Mouse (Mus musculus): ENCODE data around the gene Hmgb4. TPM values are rescaled to one million over a fixed set of nuclear protein-coding genes. Genes with fewer than 3 reads are reported as not detected.

Gene Hmgb4
- polyA plus RNA-seq (2014; fragmentation: Nextera tagmentation; extraction: Ambion mirVana) = not detected in 2 replicates

GRCm38 (mm10) chr4:128260907-128261560, at the start of gene Hmgb4:
Hmgb4 (minus strand) TSS chr4:128260957.
- Histone ChIP-seq H3K9ac (ENCODE audit: low read depth, low read length) (no peak within 1 kb of the TSS), H3K4me2 (no peak within 1 kb of the TSS), H3K36me3 (ENCODE audit: control insufficient read depth, insufficient read depth, low read length) (no peaks in the 10 kb centered on the region), H3K4me1 (ENCODE audit: control insufficient read depth, insufficient read depth, low read length) (no peaks in the 10 kb centered on the region), H3K4me3 (ENCODE audit: low read depth, low read length) (no peak within 1 kb of the TSS), H3K27me3 (ENCODE audit: control insufficient read depth, insufficient read depth, low read length) (no peaks in the 10 kb centered on the region), H3K9me3 (replicated peaks; ENCODE audit: control insufficient read depth, low read length) (no peaks in the 10 kb centered on the region), H3K27ac (ENCODE audit: low read depth, low read length) (no peak within 1 kb of the TSS)
- ATAC-seq (replicated peaks; ENCODE audit: insufficient number of reproducible peaks, low FRiP score, low TSS enrichment) = no peak
- 69% methylated on average over 8 of the region's 8 CpGs for WGBS (ENCODE audit: insufficient replicate concordance)

GRCm38 (mm10) chr4:128306011-128306410, 45.3 kb upstream of the Hmgb4 start:
- no peaks in the 10 kb centered on the region for H3K27me3 ChIP-seq (ENCODE audit: control insufficient read depth, insufficient read depth, low read length)

GRCm38 (mm10) chr4:128304049-128304448, 43.3 kb upstream of the Hmgb4 start:
- Histone ChIP-seq H3K27me3 (ENCODE audit: control insufficient read depth, insufficient read depth, low read length) (no peaks in the 10 kb centered on the region), H3K27ac (ENCODE audit: low read depth, low read length) (no peak overlapping the region), H3K9ac (ENCODE audit: low read depth, low read length) (no peak overlapping the region), H3K36me3 (ENCODE audit: control insufficient read depth, insufficient read depth, low read length) (no peaks in the 10 kb centered on the region), H3K4me3 (ENCODE audit: low read depth, low read length) (no peak overlapping the region), H3K9me3 (replicated peaks; ENCODE audit: control insufficient read depth, low read length) (no peaks in the 10 kb centered on the region), H3K4me2 (no peak overlapping the region), H3K4me1 (ENCODE audit: control insufficient read depth, insufficient read depth, low read length) (no peaks in the 10 kb centered on the region)
- 83% methylated on average over 8 of the region's 8 CpGs for WGBS (ENCODE audit: insufficient replicate concordance)
- ATAC-seq (replicated peaks; ENCODE audit: insufficient number of reproducible peaks, low FRiP score, low TSS enrichment) = no peak

More at GRCm38 (mm10) chr4:128306011-128306410, 45.3 kb upstream of the Hmgb4 start:
- H3K36me3 ChIP-seq (ENCODE audit: control insufficient read depth, insufficient read depth, low read length) = no peaks in the 10 kb centered on the region
- no peak overlapping the region for H3K4me3 ChIP-seq (ENCODE audit: low read depth, low read length)
- H3K9me3 ChIP-seq (replicated peaks; ENCODE audit: control insufficient read depth, low read length) = no peaks in the 10 kb centered on the region
- H3K4me1 ChIP-seq (ENCODE audit: control insufficient read depth, insufficient read depth, low read length) = no peaks in the 10 kb centered on the region
- H3K27ac ChIP-seq (ENCODE audit: low read depth, low read length) = no peak overlapping the region
- no peak overlapping the region for H3K4me2 ChIP-seq
- ATAC-seq (replicated peaks; ENCODE audit: insufficient number of reproducible peaks, low FRiP score, low TSS enrichment) = no peak
- WGBS (ENCODE audit: insufficient replicate concordance) = 87% methylated on average over 8 of the region's 8 CpGs
- no peak overlapping the region for H3K9ac ChIP-seq (ENCODE audit: low read depth, low read length)

GRCm38 (mm10) chr4:128288095-128288494, 27.3 kb upstream of the Hmgb4 start:
- ATAC-seq (replicated peaks; ENCODE audit: insufficient number of reproducible peaks, low FRiP score, low TSS enrichment) = no peak
- Histone ChIP-seq H3K27me3 (ENCODE audit: control insufficient read depth, insufficient read depth, low read length) (0 out of 2 replicates have a peak, but pooled peaks cover 2% of the 10 kb centered on the region), H3K9me3 (replicated peaks; ENCODE audit: control insufficient read depth, low read length) (no peaks in the 10 kb centered on the region), H3K4me1 (ENCODE audit: control insufficient read depth, insufficient read depth, low read length) (no peaks in the 10 kb centered on the region), H3K36me3 (ENCODE audit: control insufficient read depth, insufficient read depth, low read length) (no peaks in the 10 kb centered on the region), H3K4me2 (no peak overlapping the region), H3K27ac (ENCODE audit: low read depth, low read length) (no peak overlapping the region), H3K4me3 (ENCODE audit: low read depth, low read length) (no peak overlapping the region), H3K9ac (ENCODE audit: low read depth, low read length) (no peak overlapping the region)
- 74% methylated on average over 7 of the region's 7 CpGs for WGBS (ENCODE audit: insufficient replicate concordance)

GRCm38 (mm10) chr4:128285009-128285408, 24.3 kb upstream of the Hmgb4 start:
- no peak for ATAC-seq (replicated peaks; ENCODE audit: insufficient number of reproducible peaks, low FRiP score, low TSS enrichment)
- no peaks in the 10 kb centered on the region for H3K36me3 ChIP-seq (ENCODE audit: control insufficient read depth, insufficient read depth, low read length)
- H3K4me1 ChIP-seq (ENCODE audit: control insufficient read depth, insufficient read depth, low read length) = no peaks in the 10 kb centered on the region
- H3K27ac ChIP-seq (ENCODE audit: low read depth, low read length) = no peak overlapping the region
- no peaks in the 10 kb centered on the region for H3K9me3 ChIP-seq (replicated peaks; ENCODE audit: control insufficient read depth, low read length)
- H3K4me3 ChIP-seq (ENCODE audit: low read depth, low read length) = no peak overlapping the region
- H3K9ac ChIP-seq (ENCODE audit: low read depth, low read length) = no peak overlapping the region
- no peak overlapping the region for H3K4me2 ChIP-seq
- no peaks in the 10 kb centered on the region for H3K27me3 ChIP-seq (ENCODE audit: control insufficient read depth, insufficient read depth, low read length)
- 60% methylated on average over 1 of the region's 1 CpGs for WGBS (ENCODE audit: insufficient replicate concordance)

GRCm38 (mm10) chr4:128275586-128275985, 14.8 kb upstream of the Hmgb4 start:
- Histone ChIP-seq H3K4me3 (ENCODE audit: low read depth, low read length) (no peak overlapping the region), H3K4me1 (ENCODE audit: control insufficient read depth, insufficient read depth, low read length) (peaks cover 7% of the 10 kb centered on the region), H3K9ac (ENCODE audit: low read depth, low read length) (no peak overlapping the region), H3K9me3 (replicated peaks; ENCODE audit: control insufficient read depth, low read length) (no peaks in the 10 kb centered on the region), H3K27ac (ENCODE audit: low read depth, low read length) (no peak overlapping the region), H3K4me2 (no peak overlapping the region), H3K36me3 (ENCODE audit: control insufficient read depth, insufficient read depth, low read length) (no peaks in the 10 kb centered on the region), H3K27me3 (ENCODE audit: control insufficient read depth, insufficient read depth, low read length) (0 out of 2 replicates have a peak, but pooled peaks cover 2% of the 10 kb centered on the region)
- ATAC-seq (replicated peaks; ENCODE audit: insufficient number of reproducible peaks, low FRiP score, low TSS enrichment) = no peak
- WGBS (ENCODE audit: insufficient replicate concordance) = 76% methylated on average over 6 of the region's 6 CpGs

GRCm38 (mm10) chr4:128275116-128275515, 14.4 kb upstream of the Hmgb4 start:
- H3K36me3 ChIP-seq (ENCODE audit: control insufficient read depth, insufficient read depth, low read length) = no peaks in the 10 kb centered on the region
- H3K27ac ChIP-seq (ENCODE audit: low read depth, low read length) = no peak overlapping the region
- WGBS (ENCODE audit: insufficient replicate concordance) = 79% methylated on average over 5 of the region's 5 CpGs
- no peak overlapping the region for H3K4me3 ChIP-seq (ENCODE audit: low read depth, low read length)
- ATAC-seq (replicated peaks; ENCODE audit: insufficient number of reproducible peaks, low FRiP score, low TSS enrichment) = no peak
- 0 out of 2 replicates have a peak, but pooled peaks cover 2% of the 10 kb centered on the region for H3K27me3 ChIP-seq (ENCODE audit: control insufficient read depth, insufficient read depth, low read length)
- H3K9ac ChIP-seq (ENCODE audit: low read depth, low read length) = no peak overlapping the region
- H3K9me3 ChIP-seq (replicated peaks; ENCODE audit: control insufficient read depth, low read length) = no peaks in the 10 kb centered on the region
- peaks cover 7% of the 10 kb centered on the region for H3K4me1 ChIP-seq (ENCODE audit: control insufficient read depth, insufficient read depth, low read length)
- H3K4me2 ChIP-seq = no peak overlapping the region

GRCm38 (mm10) chr4:128273146-128273545, 12.4 kb upstream of the Hmgb4 start:
- 66% methylated on average over 11 of the region's 11 CpGs for WGBS (ENCODE audit: insufficient replicate concordance)
- Histone ChIP-seq H3K27me3 (ENCODE audit: control insufficient read depth, insufficient read depth, low read length) (0 out of 2 replicates have a peak, but pooled peaks cover 2% of the 10 kb centered on the region), H3K4me2 (no peak overlapping the region)

GRCm38 (mm10) chr4:128272501-128272900, 11.7 kb upstream of the Hmgb4 start:
- H3K9me3 ChIP-seq (replicated peaks; ENCODE audit: control insufficient read depth, low read length) = no peaks in the 10 kb centered on the region
- 65% methylated on average over 6 of the region's 6 CpGs for whole genome bisulfite sequencing (ENCODE audit: insufficient replicate concordance)
- peaks cover 2% of the 10 kb centered on the region; the same call in 1 of the 2 replicates for H3K4me1 ChIP-seq (ENCODE audit: control insufficient read depth, insufficient read depth, low read length)
- H3K9ac ChIP-seq (ENCODE audit: low read depth, low read length) = no peak overlapping the region
- no peaks in the 10 kb centered on the region for H3K36me3 ChIP-seq (ENCODE audit: control insufficient read depth, insufficient read depth, low read length)
- no peak overlapping the region for H3K4me3 ChIP-seq (ENCODE audit: low read depth, low read length)
- no peak overlapping the region for H3K4me2 ChIP-seq
- no peak for ATAC-seq (replicated peaks; ENCODE audit: insufficient number of reproducible peaks, low FRiP score, low TSS enrichment)
- no peak overlapping the region for H3K27ac ChIP-seq (ENCODE audit: low read depth, low read length)
- 0 out of 2 replicates have a peak, but pooled peaks cover 2% of the 10 kb centered on the region for H3K27me3 ChIP-seq (ENCODE audit: control insufficient read depth, insufficient read depth, low read length)

More at GRCm38 (mm10) chr4:128273146-128273545, 12.4 kb upstream of the Hmgb4 start:
- no peak overlapping the region for H3K9ac ChIP-seq (ENCODE audit: low read depth, low read length)
- no peak overlapping the region for H3K4me3 ChIP-seq (ENCODE audit: low read depth, low read length)
- ATAC-seq (replicated peaks; ENCODE audit: insufficient number of reproducible peaks, low FRiP score, low TSS enrichment) = no peak
- H3K27ac ChIP-seq (ENCODE audit: low read depth, low read length) = no peak overlapping the region
- peaks cover 5% of the 10 kb centered on the region for H3K4me1 ChIP-seq (ENCODE audit: control insufficient read depth, insufficient read depth, low read length)
- no peaks in the 10 kb centered on the region for H3K9me3 ChIP-seq (replicated peaks; ENCODE audit: control insufficient read depth, low read length)
- H3K36me3 ChIP-seq (ENCODE audit: control insufficient read depth, insufficient read depth, low read length) = no peaks in the 10 kb centered on the region
